Mouse (Mus musculus) cortical plate, adult 2 months (tissue): ENCODE results near the gene Rasal1.

Experiments used
- CTCF ChIP-seq: fragments of 200-500 bp; IDR thresholded peaks from 2 replicates; pipeline ENCODE4 v1.5.1; 2011; ENCODE audit warnings: mild to moderate bottlenecking, control low read depth, low read length; ENCODE audit not compliant: insufficient read depth; ENCODE audit errors: extremely low read depth
- POLR2A ChIP-seq: fragments of 200-500 bp; IDR thresholded peaks from 2 replicates; pipeline ENCODE4 v1.6.1; 2011; ENCODE audit warnings: mild to moderate bottlenecking, low read length, control low read depth; ENCODE audit not compliant: insufficient read depth; ENCODE audit errors: extremely low read depth

- no peak for TF ChIP-seq POLR2A
- no peak for TF ChIP-seq CTCF
Measured at GRCm38 (mm10) chr5:120645851-120646250, 2.8 kb upstream of the Rasal1 start.
